Mouse (Mus musculus) kidney, embryonic 14.5 days (tissue): ENCODE measurements at regions not wholly inside any gene's neighbourhood (a gene's known extent, or its start where the extent isn't known, plus 50 kb on each side); places are given as distances from the start of the nearest gene placed in this dataset.

Source experiments
- ATAC-seq: fragments of 200-750 bp; cut with Nextera tagmentation; 2 replicates; pipeline ENCODE4 v1.8.0; 2017; ENCODE audit warnings: moderate number of reproducible peaks, mild to moderate bottlenecking, moderate TSS enrichment, moderate library complexity; ENCODE audit not compliant: low FRiP score, low TSS enrichment
- H3K27ac ChIP-seq: fragments of 300-500 bp; sonication (generic); 2 replicates; pipeline ENCODE4 v1.5.1; 2014; ENCODE audit warnings: low read depth, mild to moderate bottlenecking, low read length, moderate library complexity, mixed read lengths
- H3K27me3 ChIP-seq: fragments of 300-500 bp; sonication (generic); 2 replicates; pipeline ENCODE4 v1.6.1; 2014; ENCODE audit warnings: mild to moderate bottlenecking, low read length; ENCODE audit not compliant: control insufficient read depth, insufficient read depth
- H3K36me3 ChIP-seq: fragments of 300-500 bp; sonication (generic); 2 replicates; pipeline ENCODE4 v1.6.1; 2014; ENCODE audit warnings: low read length, mixed read lengths; ENCODE audit not compliant: control insufficient read depth, insufficient read depth
- H3K4me1 ChIP-seq: fragments of 300-500 bp; sonication (generic); 2 replicates; pipeline ENCODE4 v1.6.1; 2014; ENCODE audit warnings: low read length, mixed read lengths; ENCODE audit not compliant: control insufficient read depth, insufficient read depth
- H3K4me2 ChIP-seq: fragments of 300-500 bp; sonication (generic); replicated peaks from 2 replicates; pipeline ENCODE4 v1.6.1; 2014; ENCODE audit warnings: low read depth, mild to moderate bottlenecking, low read length
- H3K4me3 ChIP-seq: fragments of 300-500 bp; sonication (generic); 2 replicates; pipeline ENCODE4 v1.5.1; 2014; ENCODE audit warnings: mild to moderate bottlenecking, low read length
- H3K9ac ChIP-seq: fragments of 300-500 bp; sonication (generic); 2 replicates; pipeline ENCODE4 v1.6.1; 2014; ENCODE audit warnings: low read depth, mild to moderate bottlenecking, low read length, moderate library complexity
- H3K9me3 ChIP-seq: fragments of 300-500 bp; sonication (generic); 2 replicates; pipeline ENCODE4 v1.6.1; 2016; ENCODE audit warnings: low read length; ENCODE audit not compliant: control insufficient read depth
- WGBS: fragments of 180-500 bp; shearing (Covaris S2); extraction: QIAGEN DNeasy Blood & Tissue Kit; methylation state at CpG from one replicate; pipeline ENCODE4 v1.1.7; 2014; 5-methylcytosine and 5-hydroxymethylcytosine counted together

GRCm38 (mm10) chr10:30470831-30471230 is 129.7 kb downstream of the Trmt11 start:
- no peaks in the 10 kb centered on the region for H3K27me3 ChIP-seq
- ATAC-seq = peak; percentile 82; the same call in 1 of the 2 replicates
- H3K36me3 ChIP-seq = no peaks in the 10 kb centered on the region
- 30% methylated on average over 3 of the region's 3 CpGs for WGBS
- H3K4me3 ChIP-seq = no peak overlapping the region
- no peak overlapping the region for H3K27ac ChIP-seq
- H3K4me2 ChIP-seq = no peak overlapping the region
- H3K4me1 ChIP-seq = no peaks in the 10 kb centered on the region
- no peak overlapping the region for H3K9ac ChIP-seq
- no peaks in the 10 kb centered on the region for H3K9me3 ChIP-seq

GRCm38 (mm10) chr10:30450616-30451015 is 149.9 kb downstream of the Trmt11 start:
- no peaks in the 10 kb centered on the region for H3K4me1 ChIP-seq
- H3K4me3 ChIP-seq = no peak overlapping the region
- no peak overlapping the region for H3K4me2 ChIP-seq
- H3K27ac ChIP-seq = no peak overlapping the region
- no peak overlapping the region for H3K9ac ChIP-seq
- ATAC-seq = no peak
- 77% methylated on average over 4 of the region's 4 CpGs for WGBS
- no peaks in the 10 kb centered on the region for H3K9me3 ChIP-seq
- no peaks in the 10 kb centered on the region for H3K27me3 ChIP-seq
- no peaks in the 10 kb centered on the region for H3K36me3 ChIP-seq

GRCm38 (mm10) chr10:30447057-30447456 is 153.5 kb downstream of the Trmt11 start:
- H3K9me3 ChIP-seq = no peaks in the 10 kb centered on the region
- no peak for ATAC-seq

GRCm38 (mm10) chr10:30446572-30446971 is 154.0 kb downstream of the Trmt11 start:
- WGBS = 71% methylated on average over 1 of the region's 1 CpGs
- no peaks in the 10 kb centered on the region for H3K27me3 ChIP-seq
- H3K9ac ChIP-seq = no peak overlapping the region
- H3K4me1 ChIP-seq = no peaks in the 10 kb centered on the region
- H3K9me3 ChIP-seq = no peaks in the 10 kb centered on the region
- no peak overlapping the region for H3K4me2 ChIP-seq
- no peak overlapping the region for H3K4me3 ChIP-seq
- ATAC-seq = no peak
- no peaks in the 10 kb centered on the region for H3K36me3 ChIP-seq
- no peak overlapping the region for H3K27ac ChIP-seq

More at GRCm38 (mm10) chr10:30447057-30447456, 153.5 kb downstream of the Trmt11 start:
- Histone ChIP-seq H3K27ac (no peak overlapping the region), H3K36me3 (no peaks in the 10 kb centered on the region), H3K27me3 (no peaks in the 10 kb centered on the region), H3K9ac (no peak overlapping the region), H3K4me3 (no peak overlapping the region), H3K4me2 (no peak overlapping the region), H3K4me1 (no peaks in the 10 kb centered on the region)
- 91% methylated on average over 2 of the region's 2 CpGs for WGBS

GRCm38 (mm10) chr10:30439802-30440201 is 160.7 kb downstream of the Trmt11 start:
- WGBS = 45% methylated on average over 2 of the region's 2 CpGs
- no peak for ATAC-seq
- H3K4me3 ChIP-seq = no peak overlapping the region

GRCm38 (mm10) chr10:30426420-30426923 is 174.1 kb downstream of the Trmt11 start:
- H3K27me3 ChIP-seq = no peaks in the 10 kb centered on the region
- H3K4me2 ChIP-seq = no peak overlapping the region
- no peak overlapping the region for H3K27ac ChIP-seq
- no peak overlapping the region for H3K4me3 ChIP-seq
- H3K9me3 ChIP-seq = no peaks in the 10 kb centered on the region
- H3K9ac ChIP-seq = no peak overlapping the region
- no peaks in the 10 kb centered on the region for H3K4me1 ChIP-seq
- no peaks in the 10 kb centered on the region for H3K36me3 ChIP-seq
- ATAC-seq = no peak
- WGBS = 77% methylated on average over 4 of the region's 4 CpGs

More at GRCm38 (mm10) chr10:30439802-30440201, 160.7 kb downstream of the Trmt11 start:
- Histone ChIP-seq H3K9me3 (no peaks in the 10 kb centered on the region), H3K36me3 (no peaks in the 10 kb centered on the region), H3K4me1 (no peaks in the 10 kb centered on the region), H3K27me3 (no peaks in the 10 kb centered on the region), H3K27ac (no peak overlapping the region), H3K4me2 (no peak overlapping the region), H3K9ac (no peak overlapping the region)

GRCm38 (mm10) chr10:30419391-30420043 is 181.0 kb downstream of the Trmt11 start:
- Histone ChIP-seq H3K9me3 (no peaks in the 10 kb centered on the region), H3K4me1 (no peaks in the 10 kb centered on the region), H3K4me2 (no peak overlapping the region), H3K36me3 (no peaks in the 10 kb centered on the region), H3K27ac (no peak overlapping the region), H3K9ac (no peak overlapping the region), H3K27me3 (no peaks in the 10 kb centered on the region), H3K4me3 (no peak overlapping the region)
- 35% methylated on average over 6 of the region's 6 CpGs for WGBS
- ATAC-seq = 0 out of 2 replicates have a peak, but pooled peaks have one; percentile 35

- Histone ChIP-seq H3K9ac (no peak overlapping the region), H3K36me3 (no peaks in the 10 kb centered on the region), H3K9me3 (no peaks in the 10 kb centered on the region), H3K4me1 (no peaks in the 10 kb centered on the region), H3K4me3 (no peak overlapping the region), H3K27ac (no peak overlapping the region), H3K4me2 (no peak overlapping the region), H3K27me3 (no peaks in the 10 kb centered on the region)
- 73% methylated on average over 3 of the region's 3 CpGs for WGBS
- no peak for ATAC-seq
Observed at GRCm38 (mm10) chr10:30416314-30416713, 184.2 kb downstream of the Trmt11 start.

- no peaks in the 10 kb centered on the region for H3K4me1 ChIP-seq
- H3K9ac ChIP-seq = no peak overlapping the region
- no peak for ATAC-seq
- no peak overlapping the region for H3K27ac ChIP-seq
- no peaks in the 10 kb centered on the region for H3K9me3 ChIP-seq
- no peak overlapping the region for H3K4me2 ChIP-seq
- H3K27me3 ChIP-seq = no peaks in the 10 kb centered on the region
- no peaks in the 10 kb centered on the region for H3K36me3 ChIP-seq
- no peak overlapping the region for H3K4me3 ChIP-seq
Observed at GRCm38 (mm10) chr10:30411736-30412135, 188.8 kb downstream of the Trmt11 start.
